Mouse (Mus musculus): Measurements from ENCODE around the gene Tmem247.

Tmem247 gene

GRCm38 (mm10) chr17:86917048-86917447 is at the start of gene Tmem247:
Gene Tmem247, plus strand, starts transcription at chr17:86917348.
- WGBS, result 90% methylated on average over 10 of the region's 10 CpGs

DNA sequence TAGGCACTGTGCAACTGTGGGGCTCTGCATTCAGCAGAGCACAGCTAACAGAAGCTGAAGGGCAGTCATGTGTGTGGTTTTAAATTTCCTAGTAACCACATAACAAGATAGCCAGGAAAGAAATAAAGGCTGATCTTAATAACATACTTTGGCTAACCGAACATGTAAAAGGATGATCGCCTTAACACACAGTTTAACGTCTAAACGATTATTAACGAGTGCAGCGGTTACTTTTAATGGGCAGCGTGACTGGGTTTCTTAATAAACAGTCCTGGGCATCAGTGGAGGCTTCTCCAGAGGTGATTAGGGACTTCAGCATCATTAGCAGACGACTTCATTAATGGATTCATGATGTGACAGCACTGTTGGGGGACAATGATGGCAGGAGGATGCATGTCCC is 46.6 kb upstream of the Tmem247 start:
- WGBS, result 71% methylated on average over 8 of the region's 8 CpGs

DNA sequence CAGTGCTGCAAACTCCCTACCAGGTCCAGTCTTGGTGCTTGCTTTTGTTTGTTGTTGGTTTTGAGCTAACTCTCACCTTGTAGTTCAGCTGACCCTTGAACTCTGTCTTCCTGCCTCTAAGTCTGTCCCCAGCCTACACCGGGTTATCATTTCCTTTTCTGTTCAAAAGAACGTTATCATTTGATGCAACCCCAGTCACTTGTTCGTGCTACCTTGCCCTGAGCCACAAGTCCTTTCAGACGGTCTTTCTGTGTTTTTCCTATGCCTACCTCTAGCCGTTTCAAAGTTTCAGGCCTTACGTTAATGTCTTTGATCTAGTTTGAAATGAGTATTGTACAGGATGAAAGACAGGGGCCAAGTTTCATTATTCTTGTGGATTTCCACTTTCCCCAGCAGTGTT is 44.5 kb upstream of the Tmem247 start:
- 84% methylated on average over 6 of the region's 6 CpGs for WGBS

DNA sequence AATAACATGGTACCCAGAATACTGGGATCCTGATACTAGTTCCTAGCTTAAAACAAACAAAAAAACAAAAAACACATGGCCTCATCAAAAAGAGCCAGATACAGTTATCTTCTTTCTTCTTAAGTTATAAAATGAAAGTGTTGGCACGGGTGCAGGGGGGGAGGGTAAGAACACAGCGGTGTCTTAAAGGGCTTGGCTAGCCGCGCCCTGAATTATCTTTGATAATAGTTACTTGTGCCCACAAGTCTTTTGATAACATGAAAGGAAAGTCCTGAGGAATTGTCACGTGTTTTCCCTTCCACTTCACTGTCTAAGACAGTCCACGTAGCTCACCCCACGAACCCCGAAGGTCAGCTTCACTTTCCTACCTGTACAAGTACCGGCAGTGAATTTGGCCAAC is 40.2 kb upstream of the Tmem247 start:
- 93% methylated on average over 9 of the region's 9 CpGs for WGBS

GRCm38 (mm10) chr17:86877747-86878146 is 39.4 kb upstream of the Tmem247 start:
- 80% methylated on average over 2 of the region's 2 CpGs for WGBS

- 50% methylated on average over 10 of the region's 10 CpGs for WGBS
Measured at GRCm38 (mm10) chr17:86880056-86880455, 37.1 kb upstream of the Tmem247 start.

- WGBS, result 91% methylated on average over 4 of the region's 4 CpGs
Measured at GRCm38 (mm10) chr17:86880461-86881044, 36.6 kb upstream of the Tmem247 start.

GRCm38 (mm10) chr17:86895191-86895590 is 22.0 kb upstream of the Tmem247 start:
- WGBS, result 81% methylated on average over 4 of the region's 4 CpGs

- 82% methylated on average over 6 of the region's 6 CpGs for WGBS
Measured at GRCm38 (mm10) chr17:86897486-86898165, 19.5 kb upstream of the Tmem247 start.

- 87% methylated on average over 5 of the region's 5 CpGs for WGBS
Measured at GRCm38 (mm10) chr17:86899821-86900220, 17.3 kb upstream of the Tmem247 start.

- 80% methylated on average over 5 of the region's 5 CpGs for WGBS
Measured at GRCm38 (mm10) chr17:86900564-86900963, 16.6 kb upstream of the Tmem247 start.

DNA sequence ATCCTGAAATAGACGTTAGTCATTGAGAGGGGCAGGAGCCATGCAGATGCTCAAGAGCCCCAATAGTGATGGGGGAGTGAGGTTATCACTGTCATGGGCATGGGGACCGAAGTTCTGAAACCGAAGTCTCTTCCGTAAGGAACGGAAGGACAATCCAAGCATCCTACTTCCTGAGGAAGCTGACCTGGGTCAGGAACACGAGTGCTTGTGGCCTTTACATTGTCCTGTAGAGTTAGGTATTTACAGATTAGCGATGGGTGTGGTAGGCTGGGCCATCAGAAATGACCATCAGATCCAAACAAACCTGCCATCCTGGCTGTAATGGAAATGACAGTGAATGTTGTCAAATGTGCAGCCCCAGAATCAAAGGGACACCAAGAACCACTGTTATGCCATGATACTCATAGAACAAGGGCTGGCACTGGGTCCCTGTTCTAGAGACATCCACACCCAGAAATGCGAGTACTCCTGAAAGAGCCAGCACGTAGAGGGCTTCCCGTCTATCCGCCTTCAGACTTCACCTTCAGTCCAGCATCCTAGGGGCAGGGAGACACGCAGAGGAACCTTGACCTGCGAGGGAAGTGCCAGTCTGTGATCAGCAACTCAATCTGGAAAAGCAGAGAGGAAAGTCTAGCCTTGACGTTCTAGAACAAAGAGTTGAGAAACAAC is 14.6 kb upstream of the Tmem247 start:
- WGBS, result 89% methylated on average over 14 of the region's 14 CpGs

DNA sequence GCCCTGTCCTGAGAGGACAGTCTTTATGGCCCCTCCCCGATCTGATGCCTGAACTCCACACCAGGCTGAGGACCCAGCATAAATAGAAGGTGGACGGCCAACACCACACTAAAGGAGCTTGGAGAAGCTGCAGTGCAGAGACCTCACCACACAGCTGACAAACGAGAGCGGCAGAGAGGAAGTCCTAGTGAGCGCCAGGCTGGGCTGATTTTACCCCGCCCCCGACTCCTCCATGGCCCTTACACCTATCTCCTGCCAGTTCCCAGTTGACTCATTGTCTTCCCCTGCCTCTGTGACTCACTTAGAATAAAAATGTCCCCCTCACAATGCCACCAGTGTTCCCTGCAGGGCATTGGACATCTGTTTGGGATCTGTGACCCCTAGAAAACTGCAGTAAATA is 13.6 kb upstream of the Tmem247 start:
- WGBS, result 39% methylated on average over 7 of the region's 7 CpGs

DNA sequence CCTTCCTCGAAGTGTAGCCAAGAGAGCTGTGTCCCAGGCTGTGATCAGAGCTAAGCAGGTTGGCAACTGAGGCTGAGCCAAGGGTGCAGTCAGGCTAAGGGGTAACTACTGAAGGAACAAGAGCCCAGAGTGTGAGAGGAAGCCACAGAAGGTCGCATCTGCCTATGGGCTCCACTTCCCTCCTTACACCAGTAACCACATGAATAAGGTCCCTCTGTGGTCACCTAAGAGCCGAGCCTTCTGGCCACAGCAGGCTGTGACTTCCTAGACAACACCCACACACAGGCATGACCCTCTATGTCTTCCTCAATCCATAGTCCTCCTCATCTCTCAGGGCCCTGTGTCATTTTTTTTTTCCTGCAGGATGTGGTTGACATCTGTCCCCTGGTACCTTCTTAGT is 12.9 kb upstream of the Tmem247 start:
- 65% methylated on average over 3 of the region's 3 CpGs for WGBS

DNA sequence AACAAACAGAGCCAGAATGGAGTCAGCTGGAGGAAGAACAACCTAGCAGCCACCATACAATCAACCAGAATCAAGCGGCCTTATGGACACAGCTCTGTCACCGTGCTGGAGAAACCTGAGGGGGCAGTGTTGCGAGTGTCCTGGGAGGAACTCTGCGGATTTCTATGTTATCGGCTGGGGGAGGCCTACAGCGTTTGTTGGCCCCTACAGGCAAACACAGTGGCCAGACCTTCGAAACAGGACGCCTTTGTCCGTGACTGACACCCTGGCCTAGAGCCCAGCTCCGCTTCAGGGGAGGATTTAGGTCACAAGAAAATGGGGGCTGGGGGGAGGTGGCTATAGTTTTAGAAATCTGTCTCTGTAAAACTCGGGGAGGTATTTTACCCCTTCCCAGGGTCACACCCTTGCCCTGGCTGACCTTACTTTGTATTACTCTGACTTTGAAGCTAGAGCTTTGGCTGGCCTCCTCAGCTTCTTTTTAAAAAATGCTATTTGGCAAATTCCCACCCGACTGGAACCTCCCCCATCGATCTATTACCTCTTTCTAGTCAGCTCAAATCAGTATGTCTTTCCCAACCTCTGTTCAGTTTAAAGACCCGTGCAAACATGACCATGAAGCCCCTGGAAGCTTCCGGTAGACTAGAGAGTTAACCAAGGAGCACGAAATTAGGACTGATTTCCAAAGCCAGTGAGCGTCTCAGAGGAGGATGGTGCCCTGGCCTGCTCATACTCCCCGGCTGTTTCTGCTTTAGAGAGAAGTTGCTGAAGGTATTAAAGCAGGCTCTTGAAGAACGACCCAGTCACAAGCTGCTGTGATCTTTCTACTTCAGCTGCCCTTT is 11.6 kb upstream of the Tmem247 start:
- WGBS, result 21% methylated on average over 19 of the region's 19 CpGs

- 2% methylated on average over 9 of the region's 9 CpGs for WGBS
Measured at GRCm38 (mm10) chr17:86906136-86906461, 11.0 kb upstream of the Tmem247 start.

GRCm38 (mm10) chr17:86906601-86907000 is 10.5 kb upstream of the Tmem247 start:
- WGBS, result 17% methylated on average over 6 of the region's 6 CpGs

DNA sequence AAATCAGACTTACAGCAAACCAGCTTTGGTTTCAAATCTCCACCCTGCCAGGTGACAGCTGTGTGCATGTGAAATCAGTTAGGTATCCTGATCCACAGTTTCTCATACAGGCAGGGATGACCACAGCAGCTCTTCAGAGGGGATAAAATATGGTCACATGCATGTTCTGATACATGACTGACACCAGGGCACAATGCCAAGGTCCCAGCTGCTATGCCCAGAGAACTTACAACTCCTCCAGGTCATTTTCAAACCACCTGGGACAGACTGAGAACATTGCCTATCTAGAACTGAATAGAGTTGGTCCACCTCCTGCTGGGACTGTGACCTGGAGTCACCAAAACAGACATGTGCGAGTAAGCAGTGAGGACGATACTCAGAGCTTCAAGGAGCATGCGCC is 10.1 kb upstream of the Tmem247 start:
- WGBS, result 87% methylated on average over 3 of the region's 3 CpGs

GRCm38 (mm10) chr17:86908316-86908715 is 8.8 kb upstream of the Tmem247 start:
- WGBS, result 92% methylated on average over 8 of the region's 8 CpGs

- WGBS, result 49% methylated on average over 14 of the region's 14 CpGs
Measured at GRCm38 (mm10) chr17:86909733-86910495, 7.2 kb upstream of the Tmem247 start.

DNA sequence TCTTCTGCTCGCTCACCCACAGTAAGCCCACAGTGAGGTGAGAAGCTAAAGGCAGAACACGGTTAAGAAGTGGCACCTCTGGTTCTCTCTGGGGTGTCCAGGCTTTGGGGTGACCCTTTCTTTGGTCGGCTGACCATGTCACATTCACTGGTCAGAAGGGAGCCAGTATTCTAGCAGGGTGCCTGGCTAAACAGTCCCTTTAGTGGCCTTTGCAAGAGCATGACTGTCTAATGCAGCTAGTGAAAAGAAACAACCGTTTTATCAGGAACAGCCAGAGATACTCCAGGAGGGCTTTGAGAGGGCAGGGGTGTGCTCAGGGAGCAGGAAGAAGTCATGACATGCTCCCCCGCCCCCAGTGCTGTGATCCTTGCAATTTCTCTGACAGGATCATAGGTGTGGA is 5.9 kb upstream of the Tmem247 start:
- 78% methylated on average over 5 of the region's 5 CpGs for WGBS

Measured in cerebral cortex, adult 2 months (tissue).